Mouse (Mus musculus) cortical plate, adult 2 months (tissue): Measurements from ENCODE around the gene Mroh8.

Experiments
- CTCF ChIP-seq: fragments of 200-500 bp; IDR thresholded peaks from 2 replicates; pipeline ENCODE4 v1.5.1; 2011; ENCODE audit warnings: mild to moderate bottlenecking, control low read depth, low read length; ENCODE audit not compliant: insufficient read depth; ENCODE audit errors: extremely low read depth
- POLR2A ChIP-seq: fragments of 200-500 bp; IDR thresholded peaks from 2 replicates; pipeline ENCODE4 v1.6.1; 2011; ENCODE audit warnings: mild to moderate bottlenecking, low read length, control low read depth; ENCODE audit not compliant: insufficient read depth; ENCODE audit errors: extremely low read depth

- no peak for TF ChIP-seq CTCF
- TF ChIP-seq POLR2A, result no peak
These were observed 23.7 kb upstream of the Mroh8 start for GRCm38 (mm10) chr2:157303096-157303495.
